Mouse (Mus musculus) B cell, adult 2 months (primary cell): Measurements from ENCODE around the gene Rnpepl1.
A peak's percentile ranks its signal among the peaks of the same experiment; 100 is the strongest.

ENCODE experiments used
- DNase-seq, 2 experiments: peaks; one replicate each; pipeline ENCODE4 v3.0.0; 2022

The Rnpepl1 gene

DNA sequence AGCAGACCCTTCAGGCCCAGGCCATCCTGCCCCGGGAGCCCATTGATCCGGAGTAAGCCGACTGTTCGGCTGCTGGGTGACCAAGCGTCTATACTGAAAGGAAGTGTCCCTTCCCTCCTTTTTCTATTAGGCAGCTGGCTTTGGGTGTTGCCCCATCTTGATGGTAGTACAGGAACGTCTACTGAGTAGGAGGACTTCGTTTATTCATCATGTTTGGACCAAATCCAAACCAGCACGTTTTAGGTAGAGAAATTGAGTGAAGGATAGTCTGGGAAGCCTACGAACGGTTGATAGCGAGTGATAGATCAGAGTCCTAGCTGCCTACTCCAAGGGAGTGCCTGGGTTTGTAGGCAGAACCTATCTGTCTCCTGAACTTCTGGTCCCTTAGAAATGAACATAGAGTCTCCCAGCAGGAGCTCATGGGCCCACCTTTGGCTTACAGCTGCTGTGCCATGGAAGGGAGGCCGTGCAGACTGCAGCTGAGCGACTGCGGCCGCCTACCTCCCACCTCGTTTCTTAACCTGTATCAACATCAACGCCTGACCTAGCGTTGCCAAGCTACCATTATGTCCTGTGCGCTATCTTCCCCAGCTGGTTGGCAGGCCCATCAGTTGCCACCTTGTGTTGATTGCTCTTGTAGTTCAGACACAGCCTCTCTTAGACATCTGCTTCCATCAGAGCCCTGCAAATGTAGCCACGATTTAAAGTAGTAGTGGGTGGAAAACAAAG is 2.8 kb upstream of the Rnpepl1 start:
- DNase-seq, result no peak

GRCm38 (mm10) chr1:92908664-92909063 is 1.9 kb upstream of the Rnpepl1 start:
- no peak for DNase-seq

GRCm38 (mm10) chr1:92909068-92909467 is 1.5 kb upstream of the Rnpepl1 start:
- peak; percentile 40 to 49 for DNase-seq

DNA sequence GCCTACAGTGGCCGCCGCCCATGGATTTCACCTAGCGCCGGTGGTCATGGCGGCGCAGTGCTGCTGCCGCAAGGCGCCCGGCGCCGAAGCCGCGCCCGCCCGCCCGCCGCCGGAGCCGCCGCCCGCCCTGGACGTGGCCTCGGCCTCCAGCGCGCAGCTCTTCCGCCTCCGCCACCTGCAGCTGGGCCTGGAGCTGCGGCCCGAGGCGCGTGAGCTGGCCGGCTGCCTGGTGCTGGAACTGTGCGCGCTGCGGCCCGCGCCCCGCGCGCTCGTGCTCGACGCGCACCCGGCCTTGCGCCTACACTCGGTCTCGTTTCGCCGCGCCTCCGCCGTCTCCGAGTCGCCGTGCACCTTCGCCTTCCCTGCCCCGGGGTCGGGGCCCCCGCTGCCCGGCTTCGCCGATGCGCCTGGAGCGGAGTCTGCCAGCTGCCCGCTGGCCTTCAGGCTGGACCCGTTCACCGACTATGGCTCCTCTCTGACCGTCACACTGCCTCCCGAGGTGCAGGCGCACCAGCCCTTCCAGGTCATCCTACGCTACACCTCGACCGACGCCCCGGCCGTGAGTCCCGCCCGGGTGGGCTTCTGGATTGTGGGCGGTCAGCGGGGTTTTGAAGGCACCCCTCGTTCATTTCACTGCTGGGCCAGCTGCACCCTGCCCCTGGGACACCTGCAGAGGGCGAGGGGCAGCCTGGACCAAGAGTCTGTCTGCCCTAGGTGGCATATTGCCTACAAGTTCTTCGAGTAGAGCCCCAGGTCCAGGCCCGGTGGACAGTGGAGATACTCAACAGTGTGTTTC is 540 bp downstream of the Rnpepl1 start:
- peak; percentile 58 to 65 for DNase-seq

DNA sequence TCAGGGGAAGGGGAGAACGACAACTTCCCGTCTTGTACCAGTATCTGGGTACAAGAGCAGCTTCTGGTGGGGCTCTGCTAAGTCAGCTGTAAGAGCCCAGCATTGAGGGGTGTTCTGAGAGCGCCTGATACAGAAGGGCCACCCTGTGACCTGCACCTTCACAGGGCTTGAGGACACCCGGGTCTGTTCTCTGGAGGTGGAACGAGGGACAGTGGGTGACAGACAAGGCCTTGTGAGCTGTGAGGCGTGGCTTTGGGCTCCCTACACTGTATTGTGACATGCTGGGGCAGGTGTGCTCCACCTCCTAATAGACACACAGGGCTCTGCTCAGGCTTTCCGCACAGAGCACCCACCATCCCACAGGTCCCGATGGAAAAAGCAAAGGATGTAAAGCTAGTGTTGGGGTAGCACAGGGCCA is 1.1 kb downstream of the Rnpepl1 start:
- peak; percentile 13 to 29 for DNase-seq

DNA sequence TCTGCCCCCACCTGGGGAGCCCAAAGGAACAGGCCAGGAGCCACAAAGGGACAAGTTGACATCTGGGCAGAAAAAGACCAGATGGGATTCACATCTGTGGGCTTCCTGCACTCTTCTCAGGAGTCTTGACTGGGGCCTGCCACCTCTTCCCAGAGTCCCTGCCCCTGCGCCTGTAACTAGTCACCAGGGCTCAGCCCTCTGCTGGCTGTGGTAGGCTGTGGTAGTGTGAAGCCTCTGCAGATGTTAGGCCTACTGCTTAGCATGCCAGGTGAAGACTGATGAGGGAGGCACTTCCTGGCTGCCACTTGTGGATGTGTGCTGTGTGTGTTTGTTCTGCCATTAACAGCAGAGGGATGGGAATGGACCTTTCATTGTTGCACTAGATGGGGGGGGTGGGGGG is 1.7 kb downstream of the Rnpepl1 start:
- DNase-seq, result no peak

GRCm38 (mm10) chr1:92914239-92914638 is 3.7 kb downstream of the Rnpepl1 start:
- no peak for DNase-seq

DNA sequence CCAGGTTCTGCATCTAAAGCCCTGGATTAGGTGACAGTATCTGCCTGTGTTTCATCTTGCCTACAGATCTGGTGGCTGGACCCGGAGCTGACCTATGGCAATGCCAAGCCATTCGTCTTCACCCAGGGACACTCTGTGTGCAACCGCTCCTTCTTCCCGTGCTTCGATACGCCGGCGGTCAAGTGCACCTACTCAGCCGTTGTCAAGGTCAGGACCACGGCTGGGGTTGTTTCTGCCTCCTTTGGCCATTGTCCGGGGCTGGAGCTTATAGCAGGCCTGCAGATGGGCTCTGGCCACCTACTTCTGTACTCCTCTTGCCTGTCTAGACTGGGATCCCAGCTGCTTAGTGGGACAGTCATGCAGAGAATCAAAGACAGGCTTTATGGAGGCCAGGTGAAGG is 4.4 kb downstream of the Rnpepl1 start:
- DNase-seq, result no peak

GRCm38 (mm10) chr1:92916725-92917124 is 6.1 kb downstream of the Rnpepl1 start:
- no peak for DNase-seq

DNA sequence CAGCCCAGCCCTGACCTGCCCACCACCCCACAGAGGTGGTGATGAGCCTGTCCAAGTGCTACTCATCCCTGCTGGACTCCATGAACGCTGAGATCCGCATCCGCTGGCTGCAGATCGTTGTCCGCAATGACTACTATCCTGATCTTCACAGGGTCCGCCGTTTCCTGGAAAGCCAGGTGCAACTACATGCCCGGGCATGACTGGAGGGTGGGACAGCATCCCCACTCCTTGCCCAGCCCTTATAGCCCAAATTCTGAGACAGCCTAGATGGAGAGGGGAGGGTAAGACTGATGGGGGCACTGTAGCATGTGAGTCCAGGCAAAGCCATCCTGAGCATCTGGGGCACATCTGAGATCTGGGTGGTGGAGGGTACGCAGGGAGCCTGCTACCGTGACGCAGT is 8.6 kb downstream of the Rnpepl1 start:
- no peak for DNase-seq

DNA sequence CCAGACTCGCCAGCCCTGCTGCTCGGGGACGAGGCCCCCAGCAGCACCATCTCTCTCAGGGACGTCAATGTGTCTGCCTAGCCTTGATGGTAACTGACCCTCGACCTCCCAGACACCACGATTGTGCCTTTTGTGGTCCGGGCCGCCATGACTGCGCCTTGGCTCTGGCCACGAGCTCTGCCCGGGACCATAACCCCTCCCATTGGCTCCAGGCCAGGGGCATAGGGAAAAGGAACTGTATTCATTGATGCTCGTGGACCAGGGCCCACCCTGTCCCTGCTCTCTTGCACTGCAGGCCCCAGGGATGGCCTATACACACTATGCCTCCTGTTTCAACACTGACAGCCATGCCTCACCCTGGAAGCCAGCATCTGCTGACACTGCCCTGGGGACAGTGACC is 9.2 kb downstream of the Rnpepl1 start:
- no peak for DNase-seq

- DNase-seq, result no peak
Observed at GRCm38 (mm10) chr1:92920474-92921200, 10.1 kb downstream of the Rnpepl1 start.

GRCm38 (mm10) chr1:92921496-92921895 is 10.9 kb downstream of the Rnpepl1 start:
- no peak for DNase-seq

GRCm38 (mm10) chr1:92930171-92930706 is 19.7 kb downstream of the Rnpepl1 start:
- DNase-seq, result no peak

- peak in 1 of 2 experiments; percentile 19 for DNase-seq
Observed at GRCm38 (mm10) chr1:92933611-92934010, 23.0 kb downstream of the Rnpepl1 start.

DNA sequence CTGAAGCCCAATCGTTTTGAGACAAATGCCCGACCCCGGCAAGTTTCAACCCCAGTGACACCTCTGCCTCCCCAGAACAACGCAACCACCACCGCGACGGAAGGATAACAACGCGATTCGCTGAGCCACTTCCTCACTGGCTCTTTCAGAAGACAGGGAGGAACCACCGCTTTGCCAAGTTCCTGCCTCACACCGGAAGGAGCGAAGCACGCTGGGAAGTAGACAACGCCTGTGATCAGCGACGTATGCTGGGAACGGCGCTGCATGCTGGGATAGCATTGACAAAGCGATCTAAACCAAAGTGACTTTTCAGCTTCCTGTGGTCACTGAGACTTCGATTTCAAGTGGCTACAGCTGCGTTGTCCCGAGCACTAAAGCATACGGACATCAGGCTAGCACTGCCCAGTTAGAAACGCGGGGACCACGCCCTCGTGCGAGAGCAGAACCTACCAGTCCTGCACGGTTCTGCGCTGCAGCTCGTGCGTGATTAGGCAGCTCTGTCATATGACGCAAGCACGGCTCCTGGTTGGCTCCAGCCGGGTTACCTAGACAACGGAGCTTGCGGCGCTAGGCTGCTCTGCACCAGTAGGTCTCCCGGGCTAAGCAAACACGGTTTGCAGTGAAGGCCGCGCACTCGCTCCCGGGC is 23.7 kb downstream of the Rnpepl1 start, which contains the start of gene Capn10:
Gene Capn10 (plus strand): TSS at position 195 of the 646 bp plus-strand sequence.
- DNase-seq, result peak; percentile 89 to 90

DNA sequence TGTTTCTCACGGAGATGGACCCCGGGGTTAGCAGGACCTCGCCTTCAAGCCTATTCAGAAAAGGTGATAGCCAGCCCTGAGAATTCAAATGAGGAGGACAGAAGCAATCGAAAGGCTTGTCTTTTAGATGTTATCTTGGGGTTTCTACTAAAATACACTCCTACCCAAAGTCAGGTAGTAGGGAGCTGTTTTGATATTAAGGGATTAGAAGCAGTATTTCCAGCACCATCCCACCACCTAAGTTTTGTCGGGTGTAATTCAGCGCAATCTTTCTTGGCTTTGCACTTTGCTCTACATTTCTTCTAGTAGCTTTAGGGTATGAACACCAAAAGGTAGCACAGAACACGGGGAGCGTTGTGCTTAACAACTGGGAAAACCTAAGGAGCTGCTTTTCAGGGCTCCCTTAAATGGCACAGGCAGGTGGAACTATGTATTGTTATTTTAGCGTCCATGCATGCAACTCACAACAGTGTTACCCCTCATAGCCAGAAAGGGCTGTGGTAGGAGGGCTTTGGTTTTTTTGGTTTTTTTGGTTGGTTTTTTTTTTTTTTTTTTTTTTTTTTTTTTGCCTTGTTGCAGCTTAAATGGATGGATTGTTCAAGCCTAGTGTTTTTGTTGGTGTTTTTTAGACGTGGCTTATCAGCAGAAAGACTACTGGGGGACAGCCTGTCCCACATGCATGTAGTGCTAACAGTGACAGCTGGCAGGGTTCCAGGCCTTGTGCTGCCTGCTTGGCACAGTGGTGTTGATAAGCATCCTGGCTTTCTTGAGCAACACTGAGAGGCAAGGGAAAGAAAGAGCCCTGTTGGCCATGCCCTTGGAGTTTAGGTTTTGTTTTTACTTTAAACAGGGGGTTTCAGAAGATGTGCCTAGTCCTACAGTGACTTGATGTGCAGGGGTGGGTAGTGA is 24.7 kb downstream of the Rnpepl1 start:
- DNase-seq, result no peak

GRCm38 (mm10) chr1:92935977-92936376 is 25.4 kb downstream of the Rnpepl1 start:
- DNase-seq, result no peak

- DNase-seq, result no peak
Observed at GRCm38 (mm10) chr1:92936467-92936866, 25.9 kb downstream of the Rnpepl1 start.

- DNase-seq, result no peak
Observed at GRCm38 (mm10) chr1:92937797-92938196, 27.2 kb downstream of the Rnpepl1 start.

GRCm38 (mm10) chr1:92939746-92940145 is 29.2 kb downstream of the Rnpepl1 start:
- DNase-seq, result no peak
